8 mouse cellular contexts compared by ENCODE assay signal in the genomic region with DNA sequence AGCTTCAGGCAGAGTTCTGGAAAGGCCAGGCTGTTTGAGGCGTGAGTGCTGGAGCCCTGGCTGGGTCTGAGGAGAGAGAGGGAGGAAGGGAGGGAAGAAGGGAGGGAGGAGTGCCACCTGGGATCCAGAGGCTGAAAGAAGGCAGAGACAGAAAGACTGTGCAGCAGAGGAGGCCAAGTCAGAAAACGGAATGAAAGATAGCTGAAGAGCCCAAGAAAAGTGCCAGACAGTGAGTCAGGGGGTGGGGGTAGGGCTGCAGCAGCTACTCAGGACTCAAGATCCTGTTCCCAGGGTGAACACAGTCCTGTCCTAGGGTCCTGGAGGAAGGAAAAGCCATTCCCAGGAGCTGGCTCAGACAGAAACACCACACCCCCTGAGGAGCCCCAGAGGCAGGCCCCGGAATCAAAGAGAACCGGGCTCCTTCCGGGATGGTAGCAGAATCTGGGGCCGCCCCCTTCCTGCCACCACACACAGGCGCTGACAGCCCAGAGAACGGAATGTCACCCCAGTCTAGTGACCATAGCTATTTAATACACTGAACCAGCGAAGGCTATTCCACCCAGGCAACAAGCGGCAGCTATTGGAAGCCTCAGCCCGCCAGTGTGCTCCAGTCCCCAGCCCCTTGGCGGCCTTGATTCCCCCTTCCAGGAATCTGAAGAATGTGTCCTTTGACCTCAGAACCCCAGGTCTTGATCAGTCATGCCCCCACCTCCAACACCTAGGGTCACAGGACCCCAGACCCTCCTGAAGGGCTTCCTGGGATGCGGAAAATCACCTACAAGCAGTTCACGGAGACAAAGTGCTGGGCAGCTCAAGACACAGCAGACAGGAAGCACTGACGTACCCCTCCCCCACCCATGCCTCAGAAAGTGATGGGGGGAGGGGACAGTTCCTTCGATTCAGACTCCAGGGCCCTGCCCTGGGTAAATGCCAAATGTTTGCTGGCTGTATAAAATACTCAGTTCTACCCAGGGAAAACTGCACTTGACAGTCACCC. TPM values are rescaled to one million over a fixed set of nuclear protein-coding genes. Genes with fewer than 3 reads are reported as not detected.
DNase-seq lines count a peak whose midpoint lies in the region; ATAC-seq and TF ChIP-seq lines count a peak whose summit lies in the region.

No protein-coding gene starts in this region.

- TF ChIP-seq EP300 in liver, postnatal 0 days (IDR thresholded peaks at IDR 0.05; ENCODE audit: low read depth) = no peak; the same call in 1 of the 2 replicates

- H3K4me1 ChIP-seq in liver, postnatal 0 days (ENCODE audit: insufficient read depth) = peaks cover 55% of the 10 kb centered on the region
- H3K4me1 ChIP-seq in neural tube, embryonic 11.5 days (ENCODE audit: control insufficient read depth, insufficient read depth, low read length) = peaks cover 34% of the 10 kb centered on the region

- no peaks in the 10 kb centered on the region for H3K27me3 ChIP-seq in Patski
- 0 out of 2 replicates have a peak, but pooled peaks cover 2% of the 10 kb centered on the region for H3K27me3 ChIP-seq in liver, postnatal 0 days (ENCODE audit: insufficient read depth, low read length)
- H3K27me3 ChIP-seq in neural tube, embryonic 11.5 days (ENCODE audit: control insufficient read depth, insufficient read depth, low read length) = peaks cover 8% of the 10 kb centered on the region

- peak overlapping the region; percentile 79 for H3K4me2 ChIP-seq in liver, postnatal 0 days (ENCODE audit: low read depth, low read length)
- peak overlapping the region; percentile 93 for H3K4me2 ChIP-seq in neural tube, embryonic 11.5 days (ENCODE audit: low read depth)

- in situ Hi-C loops in Patski (cut with MboI; ENCODE audit: low pct_unique_long_range_greater_than_20kb) = no loop called here

- peak overlapping the region; percentile 83 for H3K27ac ChIP-seq in liver, postnatal 0 days (ENCODE audit: low read depth)
- peak overlapping the region; percentile 80 for H3K27ac ChIP-seq in neural tube, embryonic 11.5 days (ENCODE audit: low read depth, low read length)

- peak overlapping the region; percentile 86 for H3K9ac ChIP-seq in liver, postnatal 0 days (replicated peaks)
- peak overlapping the region; percentile 44 for H3K9ac ChIP-seq in neural tube, embryonic 11.5 days (ENCODE audit: low read length)

- H3K4me3 ChIP-seq in liver, postnatal 0 days (ENCODE audit: low read depth, low read length) = peak overlapping the region; percentile 77
- H3K4me3 ChIP-seq in neural tube, embryonic 11.5 days (ENCODE audit: low read depth, low read length) = peak overlapping the region; percentile 24

- ATAC-seq in Patski = peak; percentile 16
- ATAC-seq in liver, postnatal 0 days = peak; percentile 14
- peak; percentile 31; the same call in 1 of the 2 replicates for ATAC-seq in neural tube, embryonic 11.5 days (ENCODE audit: insufficient read depth, low FRiP score, low TSS enrichment)

- CTCF ChIA-PET in Patski (lab: Charles Lee) = interaction anchor here (0.6 to 1.5 kb wide), 5 partner anchors 7 to 91 kb away, joined by 3 read pairs; no protein-coding TSS in a partner anchor

- WGBS in liver, postnatal 0 days (ENCODE audit: insufficient replicate concordance) = 6% methylated on average over 16 of the region's 16 CpGs
- 1% methylated on average over 16 of the region's 16 CpGs for WGBS in neural tube, embryonic 11.5 days

- POLR2A ChIA-PET in Patski (lab: Charles Lee) = interaction anchor here (0.8 to 1.2 kb wide), 2 partner anchors 11 to 33 kb away, joined by 3 read pairs; no protein-coding TSS in a partner anchor

- H3K9me3 ChIP-seq in liver, postnatal 0 days (ENCODE audit: low read length) = no peaks in the 10 kb centered on the region
- H3K9me3 ChIP-seq in neural tube, embryonic 11.5 days (ENCODE audit: control insufficient read depth, low read length) = no peaks in the 10 kb centered on the region

- TF ChIP-seq CTCF in Patski (IDR thresholded peaks at IDR 0.05) = no peak
- TF ChIP-seq CTCF in liver, postnatal 0 days (IDR thresholded peaks at IDR 0.05; ENCODE audit: low read depth) = no peak

- no peaks in the 10 kb centered on the region; the same call in 1 of the 2 replicates for H3K36me3 ChIP-seq in liver, postnatal 0 days (replicated peaks; ENCODE audit: insufficient read depth, low read length)
- H3K36me3 ChIP-seq in neural tube, embryonic 11.5 days (ENCODE audit: control insufficient read depth, insufficient read depth, low read length) = no peaks in the 10 kb centered on the region

- DNase-seq in A20 (ENCODE audit: low read depth, low spot score) = peak; percentile 91
- DNase-seq in Patski (ENCODE audit: low read depth, low spot score) = no peak
- DNase-seq in embryo, embryonic 11.5 days (ENCODE audit: low read depth, low spot score) = peak; percentile 67
- peak; percentile 93 for DNase-seq in heart, adult 8-10 months (ENCODE audit: low spot score)
- DNase-seq in kidney, adult 18-20 months = peak; percentile 81
- peak; percentile 71 for DNase-seq in liver, postnatal 0 days
- peak; percentile 73 for DNase-seq in neural tube, embryonic 11.5 days (ENCODE audit: low spot score)
- peak; percentile 82 to 87 for DNase-seq in thymus, postnatal 10 days (ENCODE audit: low spot score in 2 of 2)

RNA-seq across cellular contexts. Expression of gene Csrnp1, which starts 3.0 kb away (rescaled TPM):
- 18.8 TPM for polyA plus RNA-seq in Patski (2021)
- total RNA-seq in heart, adult 8-10 months (2022) = 10 to 100 TPM; 10.9 to 32.1 (median 16.1) TPM
- 2.9 and 3.4 TPM in 2 replicates for polyA plus RNA-seq in liver, postnatal 0 days (2015; fragmentation: Nextera tagmentation; extraction: Ambion mirVana)
- 1.3 and 1.6 TPM in 2 replicates for polyA plus RNA-seq in neural tube, embryonic 11.5 days (2014; fragmentation: Nextera tagmentation; extraction: Ambion mirVana)

RNA-seq across cellular contexts. Expression of gene Xirp1, which starts 41.9 kb away (rescaled TPM):
- 0.04 TPM for polyA plus RNA-seq in Patski (2021)
- total RNA-seq in heart, adult 8-10 months (2022) = 100 to 1,000 TPM; 130 to 157 (median 141) TPM
- 0.13 TPM in 2 replicates for polyA plus RNA-seq in liver, postnatal 0 days (2015; fragmentation: Nextera tagmentation; extraction: Ambion mirVana)
- polyA plus RNA-seq in neural tube, embryonic 11.5 days (2014; fragmentation: Nextera tagmentation; extraction: Ambion mirVana) = 0.32 and 0.33 TPM in 2 replicates

RNA-seq across cellular contexts. Expression of gene Ttc21a, which starts 44.1 kb away (rescaled TPM):
- 0.64 TPM for polyA plus RNA-seq in Patski (2021)
- under 1 TPM in 1 of 4 experiments, not detected in 3; 0.09 TPM for total RNA-seq in heart, adult 8-10 months (2022)
- polyA plus RNA-seq in liver, postnatal 0 days (2015; fragmentation: Nextera tagmentation; extraction: Ambion mirVana) = 0.09 and 0.22 TPM in 2 replicates
- 0.23 and 0.34 TPM in 2 replicates for polyA plus RNA-seq in neural tube, embryonic 11.5 days (2014; fragmentation: Nextera tagmentation; extraction: Ambion mirVana)

RNA-seq across cellular contexts. Expression of gene Gorasp1, which starts 44.1 kb away (rescaled TPM):
- 24.1 TPM for polyA plus RNA-seq in Patski (2021)
- 10 to 100 TPM; 35.0 to 41.4 (median 37.9) TPM for total RNA-seq in heart, adult 8-10 months (2022)
- 6.8 and 8.8 TPM in 2 replicates for polyA plus RNA-seq in liver, postnatal 0 days (2015; fragmentation: Nextera tagmentation; extraction: Ambion mirVana)
- polyA plus RNA-seq in neural tube, embryonic 11.5 days (2014; fragmentation: Nextera tagmentation; extraction: Ambion mirVana) = 20.5 and 23.6 TPM in 2 replicates
